Mouse (Mus musculus) forebrain, embryonic 16.5 days (tissue): ENCODE measurements at regions not wholly inside any gene's neighbourhood (a gene's known extent, or its start where the extent isn't known, plus 50 kb on each side); places are given as distances from the start of the nearest gene placed in this dataset.

Source experiments
- ATAC-seq: fragments of 200-750 bp; cut with Nextera tagmentation; 2 replicates; pipeline ENCODE4 v1.8.0; 2017; ENCODE audit warnings: mild to moderate bottlenecking, moderate library complexity
- H3K27ac ChIP-seq: fragments of 300-500 bp; sonication (generic); 2 replicates; pipeline ENCODE4 v1.5.1; 2014; ENCODE audit warnings: low read length, control low read depth
- H3K27me3 ChIP-seq: fragments of 300-500 bp; sonication (generic); replicated peaks from 2 replicates; pipeline ENCODE4 v1.6.1; 2014; ENCODE audit warnings: low read length; ENCODE audit not compliant: control insufficient read depth, insufficient read depth
- H3K36me3 ChIP-seq: fragments of 300-500 bp; sonication (generic); 2 replicates; pipeline ENCODE4 v1.6.1; 2014; ENCODE audit not compliant: control insufficient read depth, insufficient read depth
- H3K4me1 ChIP-seq: fragments of 300-500 bp; sonication (generic); replicated peaks from 2 replicates; pipeline ENCODE4 v1.6.1; 2014; ENCODE audit warnings: low read length; ENCODE audit not compliant: control insufficient read depth, insufficient read depth
- H3K4me2 ChIP-seq: fragments of 300-500 bp; sonication (generic); 2 replicates; pipeline ENCODE4 v1.6.1; 2014; ENCODE audit warnings: mild to moderate bottlenecking, low read length, control low read depth
- H3K4me3 ChIP-seq: fragments of 300-500 bp; sonication (generic); replicated peaks from 2 replicates; pipeline ENCODE4 v1.5.1; 2014; ENCODE audit warnings: mild to moderate bottlenecking, low read length, control low read depth
- H3K9ac ChIP-seq: fragments of 300-500 bp; sonication (generic); replicated peaks from 2 replicates; pipeline ENCODE4 v1.6.1; 2014; ENCODE audit warnings: low read depth, low read length, control low read depth
- H3K9me3 ChIP-seq: fragments of 300-500 bp; sonication (generic); 2 replicates; pipeline ENCODE4 v1.6.1; 2016; ENCODE audit warnings: low read length; ENCODE audit not compliant: control insufficient read depth
- WGBS: fragments of 180-500 bp; shearing (Covaris S2); extraction: QIAGEN DNeasy Blood & Tissue Kit; methylation state at CpG from one replicate; pipeline ENCODE4 v1.1.7; 2014; 5-methylcytosine and 5-hydroxymethylcytosine counted together

DNA sequence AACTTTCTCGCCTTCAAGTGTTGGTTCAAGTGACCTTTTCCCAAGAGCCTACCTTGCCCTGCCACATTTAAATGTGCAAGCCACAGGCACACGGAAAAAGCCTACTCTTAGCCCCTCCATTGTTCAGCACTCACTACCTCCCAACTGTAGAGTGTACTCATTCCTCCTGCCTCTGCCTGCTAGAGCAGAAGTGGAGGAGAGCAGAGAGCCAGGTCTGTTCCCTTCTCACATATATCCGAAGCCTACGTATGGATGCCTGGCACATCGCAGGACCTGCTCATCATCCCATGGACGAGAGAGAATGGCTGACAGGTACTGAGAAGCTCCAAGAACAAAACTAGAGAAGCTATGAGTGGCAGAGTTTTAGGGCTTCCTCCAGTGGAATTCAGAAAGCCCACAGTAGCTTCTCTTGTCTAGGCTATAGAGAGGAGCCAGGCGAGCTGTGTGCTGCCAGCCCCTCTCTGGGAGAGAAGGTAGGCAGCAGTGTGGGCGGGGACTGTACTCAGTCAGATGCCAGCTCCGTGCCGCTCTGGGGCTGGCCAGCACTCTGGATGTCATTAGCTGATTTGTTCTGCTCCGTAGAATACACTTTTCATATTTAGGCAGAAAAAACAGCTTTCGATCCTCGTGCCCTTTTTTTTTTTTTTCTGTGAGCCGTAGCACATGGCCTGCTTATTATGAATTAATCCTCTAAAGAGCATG, 86.1 kb upstream of the Pkdcc start:
- Histone ChIP-seq H3K9ac (peak overlapping the region; percentile 16; the same call in 1 of the 2 replicates), H3K27me3 (no peaks in the 10 kb centered on the region), H3K4me1 (peaks cover 25% of the 10 kb centered on the region), H3K4me2 (peak overlapping the region; percentile 45), H3K36me3 (no peaks in the 10 kb centered on the region), H3K9me3 (no peaks in the 10 kb centered on the region), H3K27ac (peak overlapping the region; percentile 70), H3K4me3 (peak overlapping the region; percentile 13; the same call in 1 of the 2 replicates)
- WGBS: 28% methylated on average over 14 of the region's 14 CpGs
- ATAC-seq: peak; percentile 99

DNA sequence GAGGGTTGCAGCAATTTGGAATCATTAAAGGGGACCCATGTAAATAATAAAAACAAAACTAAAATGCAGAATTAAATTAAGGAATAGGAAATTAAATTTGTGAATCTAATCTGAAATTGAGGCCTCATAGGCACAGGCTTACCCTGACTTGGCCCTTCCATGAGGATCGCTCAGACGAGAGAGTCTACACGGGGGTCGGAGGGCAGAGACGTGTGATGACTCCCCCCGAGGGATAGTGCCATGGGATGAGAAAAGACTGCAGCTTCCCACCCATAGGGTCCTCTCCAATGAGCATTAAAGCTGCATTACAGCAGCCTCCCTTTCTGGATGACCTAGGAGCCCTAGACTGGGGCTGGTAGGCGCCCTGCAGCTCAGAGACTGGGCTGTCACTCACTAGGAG, 85.4 kb upstream of the Pkdcc start:
- Histone ChIP-seq H3K9me3 (no peaks in the 10 kb centered on the region), H3K9ac (no peak overlapping the region; the same call in 1 of the 2 replicates), H3K36me3 (no peaks in the 10 kb centered on the region), H3K4me1 (peaks cover 25% of the 10 kb centered on the region), H3K27me3 (no peaks in the 10 kb centered on the region), H3K27ac (no peak overlapping the region), H3K4me2 (peak overlapping the region; percentile 45), H3K4me3 (no peak overlapping the region)
- peak; percentile 34 for ATAC-seq
- WGBS: 71% methylated on average over 7 of the region's 7 CpGs

DNA sequence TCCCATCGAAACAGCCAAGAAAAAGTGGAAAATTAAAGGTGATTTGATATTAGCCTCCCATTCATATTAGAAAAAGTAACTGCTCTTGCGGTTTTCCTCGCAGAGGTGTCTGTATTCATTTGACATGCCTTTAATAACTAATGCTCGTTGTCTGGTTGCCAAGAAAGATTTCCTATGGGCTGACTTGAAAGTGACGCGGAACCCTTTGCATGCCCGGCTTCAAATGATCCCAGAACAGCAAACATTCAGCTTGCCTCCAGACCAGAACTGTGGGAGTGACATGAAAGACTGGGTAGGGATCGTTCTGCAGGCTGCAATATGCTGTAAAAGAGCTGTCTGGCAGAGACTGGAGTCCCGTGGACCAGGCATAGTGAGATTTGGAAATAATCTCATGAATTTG, 81.9 kb upstream of the Pkdcc start:
- H3K9me3 ChIP-seq: no peaks in the 10 kb centered on the region
- 68% methylated on average over 9 of the region's 9 CpGs for WGBS
- H3K4me3 ChIP-seq: no peak overlapping the region
- H3K27me3 ChIP-seq: no peaks in the 10 kb centered on the region
- no peaks in the 10 kb centered on the region for H3K36me3 ChIP-seq
- H3K4me1 ChIP-seq: peaks cover 19% of the 10 kb centered on the region
- no peak overlapping the region for H3K9ac ChIP-seq
- no peak for ATAC-seq
- no peak overlapping the region for H3K4me2 ChIP-seq
- no peak overlapping the region for H3K27ac ChIP-seq

DNA sequence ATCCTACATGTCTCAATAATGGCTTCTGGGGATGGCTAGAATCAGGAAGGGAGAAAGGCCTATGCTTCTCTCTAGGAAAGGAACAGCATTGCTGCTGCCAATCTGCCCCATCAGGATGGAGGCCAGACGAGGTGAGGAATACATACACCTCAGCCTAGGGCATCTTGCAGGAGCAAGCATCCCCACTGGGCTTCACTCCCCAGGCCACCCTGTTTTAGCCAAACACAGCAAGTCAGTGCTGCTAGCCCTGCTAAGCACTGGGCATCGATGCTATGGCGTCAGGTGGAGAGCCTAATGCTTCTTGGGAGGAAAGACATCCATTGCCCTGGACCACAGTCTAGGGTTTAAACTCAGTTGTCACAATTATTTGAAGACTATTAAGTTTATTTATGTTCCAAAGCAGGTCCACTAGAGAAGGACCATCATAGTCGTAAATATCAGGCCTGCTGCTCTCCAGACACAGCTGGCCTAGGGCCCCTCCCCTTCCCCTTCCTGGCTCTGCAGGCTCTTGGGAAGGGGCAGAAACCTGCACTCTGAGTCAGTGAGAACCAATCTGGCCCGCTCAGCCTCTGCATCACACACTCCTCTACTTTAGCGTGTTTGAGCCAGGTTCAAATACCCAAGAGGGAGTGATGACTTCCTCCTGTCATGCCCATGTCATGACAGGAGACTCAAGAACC, 79.5 kb upstream of the Pkdcc start:
- peaks cover 8% of the 10 kb centered on the region; the same call in 1 of the 2 replicates for H3K4me1 ChIP-seq
- H3K4me2 ChIP-seq: no peak overlapping the region
- H3K9ac ChIP-seq: no peak overlapping the region
- H3K9me3 ChIP-seq: no peaks in the 10 kb centered on the region
- H3K27ac ChIP-seq: no peak overlapping the region
- H3K27me3 ChIP-seq: no peaks in the 10 kb centered on the region
- no peak for ATAC-seq
- WGBS: 76% methylated on average over 6 of the region's 6 CpGs
- H3K36me3 ChIP-seq: no peaks in the 10 kb centered on the region
- H3K4me3 ChIP-seq: no peak overlapping the region

DNA sequence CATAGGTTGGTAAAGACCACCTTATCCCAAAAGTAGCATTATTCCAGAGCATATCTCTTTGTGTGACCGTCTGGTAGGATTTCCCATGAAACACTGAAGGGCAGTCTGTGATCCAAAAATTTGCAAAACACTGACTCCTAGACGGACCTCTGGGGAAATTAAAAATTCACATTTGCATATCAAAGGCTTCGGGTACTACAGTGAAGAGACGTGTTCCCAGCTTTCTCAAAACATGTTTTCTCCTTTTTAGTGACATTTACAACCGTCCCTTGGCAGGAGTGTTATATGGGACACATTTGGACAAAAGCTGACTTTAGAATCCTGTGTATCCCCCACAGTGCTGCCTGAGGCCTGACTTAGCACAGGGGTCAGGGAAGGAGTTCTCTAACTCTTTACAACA, 78.8 kb upstream of the Pkdcc start:
- ATAC-seq: no peak
- no peaks in the 10 kb centered on the region for H3K9me3 ChIP-seq
- peaks cover 8% of the 10 kb centered on the region; the same call in 1 of the 2 replicates for H3K4me1 ChIP-seq
- H3K4me2 ChIP-seq: no peak overlapping the region
- no peaks in the 10 kb centered on the region for H3K27me3 ChIP-seq
- H3K27ac ChIP-seq: no peak overlapping the region
- no peaks in the 10 kb centered on the region for H3K36me3 ChIP-seq
- 36% methylated on average over 5 of the region's 5 CpGs for WGBS
- no peak overlapping the region for H3K4me3 ChIP-seq
- H3K9ac ChIP-seq: no peak overlapping the region

DNA sequence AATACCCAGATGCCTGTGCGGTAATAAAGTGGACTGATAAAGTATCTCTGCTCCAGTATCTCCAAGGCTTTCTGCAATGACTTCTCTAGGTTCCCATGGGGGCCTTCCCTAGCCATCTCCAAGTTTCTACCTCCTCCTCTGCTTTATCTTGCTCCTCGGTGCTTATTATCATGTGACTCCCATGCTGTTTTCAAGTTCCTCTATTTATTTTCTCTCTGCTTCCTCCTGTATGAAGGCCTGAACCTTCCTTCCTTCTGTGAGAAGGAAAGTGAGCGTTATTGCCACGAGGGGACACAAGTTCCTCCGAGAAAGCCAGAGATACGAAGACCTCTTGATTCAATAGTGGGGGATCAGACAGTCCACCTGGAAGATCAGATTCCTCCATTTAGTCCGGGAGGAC, 77.4 kb upstream of the Pkdcc start:
- no peak overlapping the region for H3K4me2 ChIP-seq
- peaks cover 8% of the 10 kb centered on the region; the same call in 1 of the 2 replicates for H3K4me1 ChIP-seq
- 90% methylated on average over 7 of the region's 7 CpGs for WGBS
- H3K4me3 ChIP-seq: no peak overlapping the region
- no peak for ATAC-seq
- no peak overlapping the region for H3K9ac ChIP-seq
- no peaks in the 10 kb centered on the region for H3K36me3 ChIP-seq
- H3K27ac ChIP-seq: no peak overlapping the region
- no peaks in the 10 kb centered on the region for H3K27me3 ChIP-seq
- H3K9me3 ChIP-seq: no peaks in the 10 kb centered on the region

DNA sequence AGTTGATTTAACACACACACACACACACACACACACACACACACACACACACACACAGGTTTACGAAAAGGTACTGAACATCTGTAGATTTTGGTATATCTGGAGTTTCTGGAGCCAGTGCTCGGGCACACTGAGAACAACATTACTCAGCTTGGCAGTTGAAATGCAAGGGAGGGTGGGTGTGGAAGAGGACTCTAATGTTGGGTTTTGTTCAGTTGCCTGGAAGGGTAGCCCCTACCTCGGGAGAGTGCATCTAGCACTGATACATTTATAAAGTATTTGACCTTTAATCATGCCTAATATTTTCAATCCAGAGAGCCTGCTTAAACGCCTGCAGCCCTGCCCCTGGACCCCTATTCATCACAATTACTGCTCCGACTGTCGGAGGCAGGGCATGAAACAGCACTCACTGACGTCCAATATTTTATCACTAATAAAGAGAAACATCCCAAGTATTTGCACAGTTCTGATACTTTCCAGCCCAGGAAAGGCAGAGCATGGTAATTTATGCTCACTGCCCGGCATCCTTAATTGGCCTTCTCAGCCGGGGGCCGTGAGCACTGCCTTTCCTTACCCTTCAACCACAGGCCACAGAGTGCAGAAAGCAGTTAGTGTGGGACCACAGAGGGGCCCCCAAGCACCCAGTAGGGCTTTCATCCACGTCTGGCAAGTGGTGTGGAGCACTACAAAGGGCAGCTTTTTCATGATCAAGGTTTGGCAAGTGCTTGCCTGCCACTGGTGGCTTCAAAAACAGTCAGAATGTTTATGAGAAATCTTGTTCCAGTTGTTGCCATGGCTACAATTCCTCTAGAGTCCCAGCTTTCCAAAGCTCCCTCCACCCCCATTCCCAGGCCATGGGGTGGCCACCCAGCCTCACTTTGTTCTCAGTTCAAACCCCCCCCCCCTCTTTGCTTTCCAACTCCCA, 76.3 kb upstream of the Pkdcc start:
- Histone ChIP-seq H3K4me1 (peaks cover 8% of the 10 kb centered on the region; the same call in 1 of the 2 replicates), H3K27ac (no peak overlapping the region), H3K4me3 (no peak overlapping the region), H3K27me3 (no peaks in the 10 kb centered on the region), H3K9ac (no peak overlapping the region), H3K4me2 (no peak overlapping the region), H3K36me3 (no peaks in the 10 kb centered on the region), H3K9me3 (no peaks in the 10 kb centered on the region)
- 20% methylated on average over 11 of the region's 11 CpGs for WGBS
- peak; percentile 52 for ATAC-seq

DNA sequence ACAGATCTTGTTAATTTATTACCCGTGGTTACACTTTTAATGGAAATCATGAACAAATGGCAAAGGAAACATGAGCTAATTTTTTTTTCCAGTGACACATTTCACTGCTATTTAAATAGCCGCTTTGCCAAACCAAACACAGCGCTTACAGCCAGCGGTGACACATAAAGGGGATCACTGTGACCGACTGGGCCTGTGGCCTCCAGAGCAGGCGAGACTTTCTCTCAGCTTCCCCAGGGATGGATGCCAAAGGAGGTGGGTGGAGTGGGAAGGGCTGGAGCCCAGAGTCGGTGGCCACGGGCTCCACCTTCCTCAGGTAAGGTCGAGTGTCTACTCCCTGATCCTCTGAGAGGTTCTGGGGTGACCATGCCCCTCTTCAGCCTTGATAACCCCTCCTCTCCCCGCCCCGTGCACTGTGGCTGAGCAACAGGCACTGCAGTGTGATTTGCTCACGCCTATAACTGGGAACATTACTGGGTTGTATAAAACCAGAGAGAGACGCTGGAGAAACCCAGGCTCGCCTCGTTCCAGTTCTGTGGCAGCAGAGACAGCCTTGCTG, 66.6 kb upstream of the Pkdcc start:
- no peak overlapping the region for H3K4me3 ChIP-seq
- H3K27me3 ChIP-seq: no peaks in the 10 kb centered on the region
- H3K9me3 ChIP-seq: no peaks in the 10 kb centered on the region
- no peaks in the 10 kb centered on the region for H3K4me1 ChIP-seq
- no peaks in the 10 kb centered on the region for H3K36me3 ChIP-seq
- no peak overlapping the region for H3K4me2 ChIP-seq
- ATAC-seq: no peak
- 84% methylated on average over 15 of the region's 15 CpGs for WGBS
- H3K9ac ChIP-seq: no peak overlapping the region
- H3K27ac ChIP-seq: no peak overlapping the region

DNA sequence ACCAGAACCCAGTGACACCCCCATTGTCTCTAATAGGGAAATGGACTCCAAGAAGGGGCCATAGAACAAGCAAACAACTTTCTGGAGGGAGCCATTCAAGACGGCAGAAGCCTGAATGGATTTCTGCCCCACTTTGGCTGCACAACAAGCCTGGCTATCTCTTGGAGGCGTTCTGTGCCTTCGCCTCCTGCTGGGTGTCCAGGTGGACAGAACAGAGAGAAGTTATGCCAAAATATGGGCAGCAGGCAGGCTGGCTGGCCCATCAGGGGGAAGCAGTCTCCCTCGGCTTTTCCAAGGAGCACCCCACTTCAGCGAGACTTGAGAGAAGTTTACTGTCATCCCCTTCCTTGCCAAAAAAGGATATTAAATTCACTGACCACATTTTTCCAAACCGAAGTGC, 65.8 kb upstream of the Pkdcc start:
- Histone ChIP-seq H3K9me3 (no peaks in the 10 kb centered on the region), H3K36me3 (no peaks in the 10 kb centered on the region), H3K4me3 (no peak overlapping the region), H3K4me1 (no peaks in the 10 kb centered on the region), H3K9ac (no peak overlapping the region), H3K27ac (no peak overlapping the region), H3K27me3 (no peaks in the 10 kb centered on the region), H3K4me2 (no peak overlapping the region)
- WGBS: 79% methylated on average over 6 of the region's 6 CpGs
- no peak for ATAC-seq
